Mouse (Mus musculus): ENCODE results near the gene Gm7982. TPM values are rescaled to one million over a fixed set of nuclear protein-coding genes. Genes with fewer than 3 reads are reported as not detected.
"Not testable (repeated sequence)": the region's sequence is repeated elsewhere in the genome, so short reads cannot be mapped to it uniquely, and the experiment has no call there.

The Gm7982 gene
- not detected for total RNA-seq (2021)
- long read RNA-seq, experiment 1: 0 reads
- long read RNA-seq, experiment 2: 0 reads

DNA sequence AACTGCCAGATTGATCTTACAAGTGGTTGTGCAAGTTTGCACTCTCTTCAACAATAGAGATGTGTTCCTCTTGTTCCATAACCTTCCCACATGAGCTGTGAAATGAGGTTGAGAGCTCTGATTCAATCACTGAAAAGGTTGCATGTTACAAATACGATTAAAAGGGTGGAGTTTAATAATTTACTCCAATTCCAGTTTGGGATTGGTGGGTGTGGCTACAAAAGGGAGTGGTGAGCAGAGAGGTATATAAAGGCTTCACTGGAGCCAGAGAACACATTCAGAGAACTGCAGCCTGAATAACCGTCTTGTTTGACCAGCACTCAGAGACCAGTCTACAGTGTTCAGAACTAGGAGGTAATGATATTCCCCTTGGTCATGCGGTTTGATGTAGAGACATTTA is at the start of gene Gm7982:
TSS of gene Gm7982 (plus strand) at position 301 of the 400 bp plus-strand sequence.
- H3K27ac ChIP-seq, H3K4me3 ChIP-seq: not testable (repeated sequence)

DNA sequence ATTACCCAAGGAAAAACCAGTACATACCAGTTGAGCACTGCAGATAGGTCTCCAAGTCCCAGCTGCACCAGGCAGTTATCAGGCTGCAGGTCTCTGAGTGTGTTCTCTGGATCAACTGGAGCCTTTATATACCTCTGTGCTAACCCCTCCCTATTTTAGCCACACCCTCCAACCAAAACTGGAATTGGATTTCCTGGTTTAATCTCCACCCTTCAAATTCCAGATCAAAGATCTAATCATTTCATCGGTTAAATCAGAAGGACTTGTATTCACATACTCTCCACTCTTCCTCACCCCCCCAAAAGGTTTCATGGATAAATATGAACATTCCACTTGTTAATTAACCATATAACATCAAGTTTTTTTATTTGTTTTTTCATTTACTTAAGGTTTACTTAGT is 5.7 kb upstream of the Gm7982 start, which contains the start of gene Gm7978:
TSS of gene Gm7978 (minus strand) at position 101 of the 400 bp plus-strand sequence.
- H3K4me3 ChIP-seq; H3K27ac ChIP-seq; DNase-seq (ENCODE audit: low spot score in 2 of 2): not testable (repeated sequence)

More for the DNA sequence above, at the start of gene Gm7982:
- DNase-seq (ENCODE audit: low spot score in 2 of 2): not testable (repeated sequence)

DNA sequence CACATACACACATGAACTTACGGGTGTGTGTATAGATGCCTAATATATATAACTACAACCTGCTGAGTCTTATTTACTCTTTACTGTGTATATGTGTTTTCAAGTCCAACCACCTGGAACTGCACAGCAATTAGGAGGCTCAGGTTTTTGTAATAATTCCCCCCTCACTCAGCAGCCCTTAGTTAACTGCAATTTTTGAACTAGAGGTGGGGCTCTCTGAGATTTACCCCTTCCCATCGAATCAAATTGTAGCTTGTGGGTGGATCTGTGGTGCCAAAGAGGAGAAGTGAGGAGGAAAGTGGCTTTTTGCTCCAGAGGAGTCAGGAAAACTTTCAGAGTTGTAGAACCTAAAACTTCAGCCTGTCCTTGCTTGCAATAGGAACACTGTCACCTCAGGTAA is 33.9 kb downstream of the Gm7982 start, which contains the start of gene E330014E10Rik:
TSS of gene E330014E10Rik (plus strand) at position 301 of the 400 bp plus-strand sequence.
- not testable (repeated sequence) for H3K4me3 ChIP-seq; DNase-seq (ENCODE audit: low spot score in 2 of 2); H3K27ac ChIP-seq

Other genes with a start within 250 kb of the Gm7982 start
- not detected for gene Gm3286, start 231.3 kb upstream of the Gm7982 start, total RNA-seq (2021)
- not detected for gene Gm7971, start 147.1 kb upstream of the Gm7982 start, total RNA-seq (2021)
- not detected for gene Gm7978, start 5.8 kb upstream of the Gm7982 start, total RNA-seq (2021)
- gene E330014E10Rik, start 34.0 kb downstream of the Gm7982 start, total RNA-seq (2021): not detected
- not detected for gene Cxcl13, start 214.9 kb downstream of the Gm7982 start, total RNA-seq (2021)

Measured in layer of hippocampus, adult 2 months (tissue).